Mouse (Mus musculus) hindbrain, embryonic 16.5 days (tissue): ENCODE data around the gene Rrnad1. TPM values are rescaled to one million over a fixed set of nuclear protein-coding genes. Genes with fewer than 3 reads are reported as not detected.

Source experiments
- ATAC-seq: fragments of 200-750 bp; cut with Nextera tagmentation; 2 replicates; pipeline ENCODE4 v1.8.0; 2017; ENCODE audit warnings: moderate TSS enrichment, moderate library complexity
- H3K27ac ChIP-seq: fragments of 300-500 bp; sonication (generic); 2 replicates; pipeline ENCODE4 v1.5.1; 2014; ENCODE audit warnings: low read depth, mild to moderate bottlenecking, control low read depth, low read length, moderate library complexity
- H3K27me3 ChIP-seq: fragments of 300-500 bp; sonication (generic); replicated peaks from 2 replicates; pipeline ENCODE4 v1.6.1; 2014; ENCODE audit warnings: low read length; ENCODE audit not compliant: control insufficient read depth, insufficient read depth
- H3K36me3 ChIP-seq: fragments of 300-500 bp; sonication (generic); 2 replicates; pipeline ENCODE4 v1.6.1; 2014; ENCODE audit warnings: mild to moderate bottlenecking, low read length, moderate library complexity, mixed read lengths; ENCODE audit not compliant: control insufficient read depth, insufficient read depth
- H3K4me1 ChIP-seq: fragments of 300-500 bp; sonication (generic); 2 replicates; pipeline ENCODE4 v1.6.1; 2014; ENCODE audit warnings: low read depth, low read length; ENCODE audit not compliant: control insufficient read depth, insufficient read depth
- H3K4me2 ChIP-seq: fragments of 300-500 bp; sonication (generic); 2 replicates; pipeline ENCODE4 v1.6.1; 2014; ENCODE audit warnings: mild to moderate bottlenecking, low read length, control low read depth, moderate library complexity
- H3K4me3 ChIP-seq: fragments of 300-500 bp; sonication (generic); 2 replicates; pipeline ENCODE4 v1.5.1; 2014; ENCODE audit warnings: mild to moderate bottlenecking, low read length, control low read depth, moderate library complexity
- H3K9ac ChIP-seq: fragments of 300-500 bp; sonication (generic); 2 replicates; pipeline ENCODE4 v1.6.1; 2014; ENCODE audit warnings: low read depth, mild to moderate bottlenecking, control low read depth, low read length, moderate library complexity
- H3K9me3 ChIP-seq: fragments of 300-500 bp; sonication (generic); 2 replicates; pipeline ENCODE4 v1.6.1; 2014; ENCODE audit warnings: mild to moderate bottlenecking, low read length, moderate library complexity; ENCODE audit not compliant: control insufficient read depth
- WGBS: fragments of 180-500 bp; shearing (Covaris S2); extraction: QIAGEN DNeasy Blood & Tissue Kit; methylation state at CpG from one replicate; pipeline ENCODE4 v1.1.7; 2014; 5-methylcytosine and 5-hydroxymethylcytosine counted together
- polyA plus RNA-seq: library from polyadenylated mRNA; unstranded; fragments of >200 nt; fragmentation: Nextera tagmentation; extraction: Ambion mirVana; gene quantifications from 2 replicates; pipeline ENCODE4 v1.2.1, GENCODE M21; 2015

The Rrnad1 gene
- polyA plus RNA-seq, 1 experiment from 2014 or later, result 20.5 TPM

DNA sequence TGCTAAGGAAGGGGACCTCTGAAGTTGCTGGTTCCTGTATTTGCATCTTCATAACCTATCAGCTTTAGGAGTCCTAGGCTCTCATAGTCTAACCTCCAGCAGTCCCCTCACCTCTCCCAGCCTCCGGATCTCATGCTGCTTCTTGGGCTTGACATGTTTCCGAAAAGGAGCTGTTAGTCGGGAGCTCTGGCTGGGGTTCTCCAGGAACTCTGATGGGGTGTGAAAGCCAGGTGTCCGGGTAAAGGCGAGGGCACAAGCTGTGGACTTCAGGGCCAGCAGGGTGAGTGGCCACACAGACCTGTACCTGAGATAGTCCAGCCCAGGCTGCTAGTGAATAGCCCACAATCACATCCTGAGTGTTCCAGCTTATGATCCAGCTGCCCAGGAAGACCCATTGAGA, 3.1 kb downstream of the Rrnad1 start:
- no peak for ATAC-seq
- 90% methylated on average over 5 of the region's 5 CpGs for WGBS
- Histone ChIP-seq H3K36me3 (peaks cover 35% of the 10 kb centered on the region), H3K9me3 (no peaks in the 10 kb centered on the region), H3K27ac (no peak overlapping the region), H3K4me3 (no peak overlapping the region), H3K27me3 (no peaks in the 10 kb centered on the region), H3K4me2 (no peak overlapping the region), H3K4me1 (peaks cover 25% of the 10 kb centered on the region), H3K9ac (no peak overlapping the region)

- H3K36me3 ChIP-seq, result peaks cover 33% of the 10 kb centered on the region
- WGBS, result 89% methylated on average over 7 of the region's 7 CpGs
- peaks cover 12% of the 10 kb centered on the region for H3K4me1 ChIP-seq
- H3K4me3 ChIP-seq, result no peak overlapping the region
- H3K27ac ChIP-seq, result no peak overlapping the region
- no peak overlapping the region for H3K4me2 ChIP-seq
- H3K9ac ChIP-seq, result no peak overlapping the region
- H3K9me3 ChIP-seq, result no peaks in the 10 kb centered on the region
- H3K27me3 ChIP-seq, result no peaks in the 10 kb centered on the region
- ATAC-seq, result no peak
These were observed 5.5 kb downstream of the Rrnad1 start for GRCm38 (mm10) chr3:87924996-87925395.

GRCm38 (mm10) chr3:87920270-87920943, 10.1 kb downstream of the Rrnad1 start:
- Histone ChIP-seq H3K36me3 (peaks cover 32% of the 10 kb centered on the region), H3K4me3 (peak overlapping the region; percentile 62), H3K4me2 (peak overlapping the region; percentile 83), H3K4me1 (peaks cover 9% of the 10 kb centered on the region), H3K9me3 (no peaks in the 10 kb centered on the region), H3K27me3 (no peaks in the 10 kb centered on the region), H3K27ac (no peak overlapping the region), H3K9ac (no peak overlapping the region; the same call in 1 of the 2 replicates)
- no peak for ATAC-seq
- WGBS, result 65% methylated on average over 9 of the region's 9 CpGs

GRCm38 (mm10) chr3:87919336-87920108, 11.0 kb downstream of the Rrnad1 start, which contains the start of gene Mrpl24:
TSS of gene Mrpl24 (plus strand) at chr3:87919506.
- Histone ChIP-seq H3K27ac (peak within 1 kb of the TSS; percentile 41), H3K9ac (peak within 1 kb of the TSS; percentile 64), H3K36me3 (peaks cover 31% of the 10 kb centered on the region), H3K4me2 (peak within 1 kb of the TSS; percentile 83), H3K4me1 (peaks cover 9% of the 10 kb centered on the region), H3K27me3 (no peaks in the 10 kb centered on the region), H3K9me3 (no peaks in the 10 kb centered on the region), H3K4me3 (peak within 1 kb of the TSS; percentile 62)
- peak; percentile 88 for ATAC-seq
- under 1% methylated on average over 30 of the region's 30 CpGs for WGBS

GRCm38 (mm10) chr3:87918551-87918950, 12.0 kb downstream of the Rrnad1 start:
- H3K27me3 ChIP-seq, result no peaks in the 10 kb centered on the region
- H3K4me2 ChIP-seq, result no peak overlapping the region
- no peak overlapping the region for H3K27ac ChIP-seq
- ATAC-seq, result no peak
- H3K9ac ChIP-seq, result no peak overlapping the region
- peaks cover 27% of the 10 kb centered on the region for H3K36me3 ChIP-seq
- H3K9me3 ChIP-seq, result no peaks in the 10 kb centered on the region
- H3K4me3 ChIP-seq, result no peak overlapping the region
- H3K4me1 ChIP-seq, result peaks cover 9% of the 10 kb centered on the region
- 97% methylated on average over 1 of the region's 1 CpGs for WGBS

DNA sequence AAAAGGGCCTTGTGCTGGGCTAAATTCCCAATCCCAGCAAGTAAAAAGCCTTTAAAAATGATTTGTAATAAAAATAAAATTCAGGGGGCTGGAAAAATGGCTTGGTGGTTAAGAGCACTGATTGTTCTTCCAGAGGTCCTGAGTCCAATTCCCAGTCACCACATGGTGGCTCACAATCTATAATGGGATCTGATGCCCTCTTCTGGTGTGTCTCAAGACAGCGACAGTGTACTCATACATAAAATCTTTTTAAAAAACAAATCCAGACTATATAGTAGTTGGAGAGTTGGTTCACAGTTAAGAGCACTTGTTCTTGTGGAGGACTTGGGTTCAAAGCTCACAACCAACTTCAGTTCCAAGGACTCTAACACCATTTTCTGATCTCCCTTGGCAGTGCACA, 13.5 kb downstream of the Rrnad1 start:
- H3K36me3 ChIP-seq, result peaks cover 18% of the 10 kb centered on the region
- no peak overlapping the region for H3K9ac ChIP-seq
- no peaks in the 10 kb centered on the region for H3K9me3 ChIP-seq
- no peak overlapping the region for H3K4me3 ChIP-seq
- H3K27ac ChIP-seq, result no peak overlapping the region
- no peak overlapping the region for H3K4me2 ChIP-seq
- no peaks in the 10 kb centered on the region for H3K27me3 ChIP-seq
- 100% methylated on average over 1 of the region's 1 CpGs for WGBS
- peaks cover 9% of the 10 kb centered on the region for H3K4me1 ChIP-seq
- ATAC-seq, result no peak

- Histone ChIP-seq H3K27ac (no peak overlapping the region), H3K9me3 (no peaks in the 10 kb centered on the region), H3K4me1 (peaks cover 19% of the 10 kb centered on the region), H3K27me3 (no peaks in the 10 kb centered on the region), H3K36me3 (peaks cover 18% of the 10 kb centered on the region), H3K4me2 (no peak overlapping the region), H3K9ac (no peak overlapping the region), H3K4me3 (no peak overlapping the region)
- 95% methylated on average over 10 of the region's 10 CpGs for WGBS
- ATAC-seq, result no peak
These were observed 16.6 kb downstream of the Rrnad1 start for GRCm38 (mm10) chr3:87913891-87914290.

DNA sequence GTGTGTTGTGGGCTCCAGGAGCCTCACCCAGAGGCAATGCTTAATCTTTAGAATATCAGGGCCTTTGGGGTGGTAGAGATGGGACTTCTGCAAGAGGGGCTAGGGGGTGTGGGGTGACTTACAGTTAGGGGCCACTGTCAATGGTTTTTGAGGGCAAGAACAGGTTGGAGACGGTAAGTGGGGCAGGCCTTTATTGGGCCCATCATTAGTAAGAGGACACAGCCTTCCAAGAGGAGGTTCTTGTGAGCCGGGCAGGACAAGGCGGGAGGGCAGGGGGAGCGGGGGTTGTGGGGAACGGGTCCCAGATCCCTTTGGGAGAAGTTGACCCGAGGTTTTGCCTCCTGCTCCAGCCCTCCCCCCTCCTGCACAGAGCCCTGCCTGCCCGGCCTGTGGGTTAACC, 17.0 kb downstream of the Rrnad1 start:
- H3K9ac ChIP-seq, result no peak overlapping the region
- ATAC-seq, result no peak
- peaks cover 18% of the 10 kb centered on the region for H3K36me3 ChIP-seq
- H3K4me1 ChIP-seq, result peaks cover 18% of the 10 kb centered on the region
- no peak overlapping the region for H3K4me3 ChIP-seq
- no peaks in the 10 kb centered on the region for H3K27me3 ChIP-seq
- 81% methylated on average over 7 of the region's 7 CpGs for WGBS
- H3K27ac ChIP-seq, result no peak overlapping the region
- H3K4me2 ChIP-seq, result no peak overlapping the region
- H3K9me3 ChIP-seq, result no peaks in the 10 kb centered on the region

- peak overlapping the region; percentile 62 for H3K4me2 ChIP-seq
- peaks cover 32% of the 10 kb centered on the region for H3K4me1 ChIP-seq
- H3K36me3 ChIP-seq, result peaks cover 11% of the 10 kb centered on the region
- peak; percentile 34; the same call in 1 of the 2 replicates for ATAC-seq
- no peaks in the 10 kb centered on the region for H3K9me3 ChIP-seq
- H3K27ac ChIP-seq, result peak overlapping the region; percentile 69
- peak overlapping the region; percentile 33 for H3K4me3 ChIP-seq
- 1% methylated on average over 9 of the region's 12 CpGs for WGBS
- no peaks in the 10 kb centered on the region for H3K27me3 ChIP-seq
- peak overlapping the region; percentile 57 for H3K9ac ChIP-seq
These were observed 19.9 kb downstream of the Rrnad1 start for GRCm38 (mm10) chr3:87910573-87911141.
